Mouse (Mus musculus) CH12.LX (cell line): ENCODE results near the gene Tcea2. TPM values are rescaled to one million over a fixed set of nuclear protein-coding genes. Genes with fewer than 3 reads are reported as not detected.

Experiments
- DNase-seq: peaks from one replicate; pipeline ENCODE4 v3.0.0-alpha.2; 2013; ENCODE audit errors: extremely low read depth
- H3K27ac ChIP-seq: 2 replicates; pipeline ENCODE4 v1.5.1; 2012; ENCODE audit warnings: low read depth, mild to moderate bottlenecking, control low read depth, moderate library complexity; ENCODE audit not compliant: insufficient read depth
- H3K27me3 ChIP-seq: replicated peaks from 2 replicates; pipeline ENCODE3; 2012; ENCODE audit warnings: inconsistent platforms
- H3K36me3 ChIP-seq, 2 experiments: replicated peaks in 1 of 2; 2 replicates each; pipeline versions ENCODE3 to v1.6.1; 2012; ENCODE audit warnings: inconsistent platforms in 1 of 2, low read length in 1 of 2, mild to moderate bottlenecking in 1 of 2, mixed read lengths in 1 of 2, moderate library complexity in 1 of 2; ENCODE audit not compliant: control insufficient read depth in 1 of 2, insufficient read depth in 1 of 2
- H3K4me1 ChIP-seq, 2 experiments: 2 replicates each; pipeline ENCODE4 v1.6.1; 2012; ENCODE audit warnings: inconsistent platforms in 1 of 2, moderate library complexity in 1 of 2; ENCODE audit not compliant: insufficient read depth in 2 of 2, control insufficient read depth in 1 of 2
- H3K4me2 ChIP-seq: 2 replicates; pipeline ENCODE4 v1.6.1; 2012; ENCODE audit warnings: low read depth, mild to moderate bottlenecking, control low read depth; ENCODE audit not compliant: poor library complexity, insufficient read depth, severe bottlenecking
- H3K4me3 ChIP-seq, 3 experiments: fragments of 150-350 bp in 1 of 3; sonication (generic) in 1 of 3; replicated peaks in 1 of 3; 2 replicates each; pipeline versions ENCODE3 to v1.5.1; 2011 to 2012; ENCODE audit warnings: low read depth in 2 of 3, low read length in 2 of 3, mild to moderate bottlenecking in 2 of 3, moderate library complexity in 2 of 3, control low read depth in 1 of 3, improper control_type of control experiment in 1 of 3, inconsistent platforms in 1 of 3, mixed read lengths in 1 of 3; ENCODE audit not compliant: poor library complexity in 1 of 3
- H3K79me2 ChIP-seq: replicated peaks from 2 replicates; pipeline ENCODE4 v1.6.1; 2012; ENCODE audit warnings: mild to moderate bottlenecking, moderate library complexity; ENCODE audit not compliant: control insufficient read depth, poor library complexity, insufficient read depth, severe bottlenecking; ENCODE audit errors: extremely low read depth
- H3K9ac ChIP-seq: 2 replicates; pipeline ENCODE4 v1.6.1; 2012; ENCODE audit warnings: low read depth, mild to moderate bottlenecking, control low read depth, moderate library complexity; ENCODE audit not compliant: insufficient read depth
- H3K9me3 ChIP-seq: replicated peaks from 2 replicates; pipeline ENCODE3; 2012; ENCODE audit warnings: low read length, inconsistent platforms, mixed read lengths
- CHD1 ChIP-seq: IDR thresholded peaks from 2 replicates; pipeline ENCODE4 v1.6.1; 2012; ENCODE audit warnings: low read depth, low read length, improper control_type of control experiment, inconsistent platforms
- CHD2 ChIP-seq: IDR thresholded peaks from 2 replicates; pipeline ENCODE4 v1.6.1; 2011; ENCODE audit warnings: low read length, improper control_type of control experiment
- CTCF ChIP-seq, 2 experiments: IDR thresholded peaks in 1 of 2; conservative IDR thresholded peaks in 1 of 2; 2 replicates each; pipeline ENCODE4 v1.5.1; 2011 to 2012; ENCODE audit warnings: low read depth in 2 of 2, low read length in 2 of 2, improper control_type of control experiment in 1 of 2, inconsistent platforms in 1 of 2, mild to moderate bottlenecking in 1 of 2, moderate library complexity in 1 of 2
- E2F4 ChIP-seq: IDR thresholded peaks from 2 replicates; pipeline ENCODE4 v1.6.1; 2011; ENCODE audit warnings: low read depth, low read length, improper control_type of control experiment; ENCODE audit not compliant: insufficient replicate concordance
- ELF1 ChIP-seq: IDR thresholded peaks from 2 replicates; pipeline ENCODE4 v1.6.1; 2014; ENCODE audit warnings: low read depth, mild to moderate bottlenecking, inconsistent platforms, low read length, improper control_type of control experiment
- ETS1 ChIP-seq: conservative IDR thresholded peaks from 2 replicates; pipeline ENCODE4 v1.6.1; 2012; ENCODE audit warnings: low read depth, mild to moderate bottlenecking, inconsistent platforms, low read length, improper control_type of control experiment, moderate library complexity
- GABPA ChIP-seq: IDR thresholded peaks from 2 replicates; pipeline ENCODE4 v1.6.1; 2012; ENCODE audit warnings: low read depth, low read length, improper control_type of control experiment, inconsistent platforms; ENCODE audit not compliant: insufficient replicate concordance
- HCFC1 ChIP-seq: IDR thresholded peaks from 2 replicates; pipeline ENCODE4 v1.6.1; 2012; ENCODE audit warnings: low read depth, mild to moderate bottlenecking, inconsistent platforms, low read length, improper control_type of control experiment
- IRF4 ChIP-seq: IDR thresholded peaks from 2 replicates; pipeline ENCODE4 v1.6.1; 2014; ENCODE audit warnings: low read depth, mild to moderate bottlenecking, inconsistent platforms, low read length, improper control_type of control experiment
- JUN ChIP-seq: IDR thresholded peaks from 2 replicates; pipeline ENCODE4 v1.6.1; 2011; ENCODE audit warnings: low read depth, mild to moderate bottlenecking, low read length, improper control_type of control experiment, moderate library complexity; ENCODE audit not compliant: insufficient read depth
- JUND ChIP-seq: conservative IDR thresholded peaks from 2 replicates; pipeline ENCODE4 v1.6.1; 2011; ENCODE audit warnings: low read depth, low read length, improper control_type of control experiment
- MAX ChIP-seq: IDR thresholded peaks from 2 replicates; pipeline ENCODE4 v1.6.1; 2011; ENCODE audit warnings: low read length, improper control_type of control experiment
- MAZ ChIP-seq: IDR thresholded peaks from 2 replicates; pipeline ENCODE4 v1.6.1; 2012; ENCODE audit warnings: low read depth, mild to moderate bottlenecking, inconsistent platforms, low read length, improper control_type of control experiment, moderate library complexity
- MEF2A ChIP-seq: IDR thresholded peaks from 2 replicates; pipeline ENCODE4 v1.6.1; 2014; ENCODE audit warnings: low read depth, mild to moderate bottlenecking, inconsistent platforms, low read length, improper control_type of control experiment, borderline replicate concordance
- MXI1 ChIP-seq: IDR thresholded peaks from 2 replicates; pipeline ENCODE4 v1.6.1; 2011; ENCODE audit warnings: mild to moderate bottlenecking, low read depth, low read length, improper control_type of control experiment
- MYC ChIP-seq: IDR thresholded peaks from 2 replicates; pipeline ENCODE4 v1.6.1; 2011; ENCODE audit warnings: low read depth, mild to moderate bottlenecking, improper control_type of control experiment, low read length
- NELFE ChIP-seq: IDR thresholded peaks from 2 replicates; pipeline ENCODE4 v1.6.1; 2011; ENCODE audit warnings: low read depth, low read length, improper control_type of control experiment
- NRF1 ChIP-seq: IDR thresholded peaks from 2 replicates; pipeline ENCODE4 v1.6.1; 2014; ENCODE audit warnings: low read depth, mild to moderate bottlenecking, inconsistent platforms, low read length, improper control_type of control experiment, moderate library complexity
- PAX5 ChIP-seq: IDR thresholded peaks from 2 replicates; pipeline ENCODE4 v1.6.1; 2012; ENCODE audit warnings: low read length, inconsistent platforms, mixed read lengths
- POLR2A ChIP-seq: IDR thresholded peaks from 2 replicates; pipeline ENCODE4 v1.6.1; 2011; ENCODE audit warnings: low read depth, mild to moderate bottlenecking, improper control_type of control experiment, low read length
- POLR2AphosphoS2 ChIP-seq: IDR thresholded peaks from 2 replicates; pipeline ENCODE4 v1.6.1; 2011; ENCODE audit warnings: low read depth, low read length, improper control_type of control experiment
- RCOR1 ChIP-seq: conservative IDR thresholded peaks from 2 replicates; pipeline ENCODE4 v1.6.1; 2012; ENCODE audit warnings: low read depth, mild to moderate bottlenecking, inconsistent platforms, low read length, improper control_type of control experiment
- SMC3 ChIP-seq: IDR thresholded peaks from 2 replicates; pipeline ENCODE4 v1.6.1; 2011; ENCODE audit warnings: low read depth, low read length, improper control_type of control experiment
- TBP ChIP-seq: conservative IDR thresholded peaks from 2 replicates; pipeline ENCODE4 v1.6.1; 2011; ENCODE audit warnings: low read depth, low read length, improper control_type of control experiment
- TCF12 ChIP-seq: IDR thresholded peaks from 2 replicates; pipeline ENCODE4 v1.6.1; 2014; ENCODE audit warnings: low read depth, mild to moderate bottlenecking, inconsistent platforms, low read length, improper control_type of control experiment
- USF1 ChIP-seq: IDR thresholded peaks from 2 replicates; pipeline ENCODE4 v1.6.1; 2014; ENCODE audit warnings: low read depth, mild to moderate bottlenecking, inconsistent platforms, low read length, improper control_type of control experiment
- USF2 ChIP-seq: conservative IDR thresholded peaks from 2 replicates; pipeline ENCODE4 v1.6.1; 2011; ENCODE audit warnings: low read depth, low read length, improper control_type of control experiment
- ZC3H11A ChIP-seq: IDR thresholded peaks from 2 replicates; pipeline ENCODE4 v1.6.1; 2012; ENCODE audit warnings: low read depth, mild to moderate bottlenecking, inconsistent platforms, low read length, improper control_type of control experiment
- ZMIZ1 ChIP-seq: IDR thresholded peaks from 2 replicates; pipeline ENCODE4 v1.6.1; 2012; ENCODE audit warnings: low read depth, mild to moderate bottlenecking, inconsistent platforms, low read length, improper control_type of control experiment
- ZNF384 ChIP-seq: IDR thresholded peaks from 2 replicates; pipeline ENCODE4 v1.6.1; 2012; ENCODE audit warnings: low read depth, low read length, improper control_type of control experiment, inconsistent platforms
- dilution Hi-C: fragments of 300-500 bp; cut with MboI; formaldehyde crosslinking; loops from 2 replicates; pipeline ENCODE4 v1.14.3; 2020; ENCODE audit warnings: low sequenced_read_pairs; ENCODE audit not compliant: extremely low pct_unique_long_range_greater_than_20kb, extremely low pct_ligation_motif_present
- in situ Hi-C: fragments of 300-500 bp; cut with MboI; formaldehyde crosslinking; loops from 3 replicates; pipeline ENCODE4 v1.14.3; 2019; ENCODE audit warnings: low sequenced_read_pairs, low pct_ligation_motif_present, low pct_unique_long_range_greater_than_20kb, mixed read lengths
- polyA plus RNA-seq: library from polyadenylated mRNA; unstranded; fragments of >175 nt; gene quantifications from 2 replicates; pipeline ENCODE4 v1.2.1, GENCODE M21; 2012; ENCODE audit warnings: low read depth; ENCODE audit not compliant: insufficient read length
- total RNA-seq, 2 experiments: library from RNA; depleted of rRNA; stranded (reverse); fragments of 300-350 nt in 1 of 2; fragments of >200 nt in 1 of 2; gene quantifications; 2 replicates each; pipeline ENCODE4 v1.2.3; 2012 to 2014

Tcea2 gene
- total and polyA plus RNA-seq, 3 experiments = 8.8 to 14.4 (median 9.2) TPM

DNA sequence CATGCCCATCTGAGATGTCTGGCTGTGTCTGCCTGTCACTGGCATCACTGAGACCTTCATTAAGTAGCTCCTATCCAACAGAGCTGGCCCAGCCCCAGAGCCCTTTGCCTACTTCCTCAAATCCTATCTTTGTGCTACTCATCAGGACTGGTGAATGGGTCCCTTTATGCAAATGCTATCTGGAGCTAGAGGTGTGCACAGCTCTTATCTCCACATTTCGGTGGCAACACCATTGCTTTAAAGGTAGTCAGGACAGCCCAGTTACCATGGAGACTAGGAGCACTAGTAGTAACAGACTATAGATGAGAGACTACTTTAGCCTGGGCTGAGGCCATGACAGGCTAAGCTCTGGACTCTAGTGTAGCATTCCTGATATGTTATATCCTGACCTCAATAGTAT, 4.6 kb downstream of the Tcea2 start:
- H3K4me3 ChIP-seq = no peak overlapping the region
- H3K79me2 ChIP-seq = no peaks in the 10 kb centered on the region
- in situ Hi-C loops (no loop called here), dilution Hi-C loops (no loop called here)
- H3K27ac ChIP-seq = no peak overlapping the region
- no peaks in the 10 kb centered on the region for H3K9me3 ChIP-seq
- no peak for TF ChIP-seq USF1
- TF ChIP-seq ZC3H11A = no peak
- no peak for TF ChIP-seq HCFC1
- no peak for TF ChIP-seq ETS1
- no peak for TF ChIP-seq MYC
- no peak for TF ChIP-seq SMC3
- no peak for TF ChIP-seq CTCF (conservative IDR thresholded peaks at IDR 0.05 in 1 of 2, IDR thresholded peaks at IDR 0.05 in 1 of 2; ENCODE audit: low read depth in 2 of 2, low read length in 2 of 2)
- TF ChIP-seq JUND = no peak
- TF ChIP-seq USF2 = no peak
- no peak for TF ChIP-seq PAX5
- TF ChIP-seq CHD2 = no peak
- TF ChIP-seq MEF2A = no peak
- no peak for TF ChIP-seq MAZ
- no peak for TF ChIP-seq JUN
- TF ChIP-seq RCOR1 = no peak
- TF ChIP-seq CHD1 = no peak
- no peak for TF ChIP-seq TCF12
- TF ChIP-seq POLR2AphosphoS2 = no peak
- TF ChIP-seq MXI1 = no peak
- no peak for TF ChIP-seq ZMIZ1
- no peak overlapping the region for H3K9ac ChIP-seq
- no peak for DNase-seq
- H3K4me1 ChIP-seq = peaks cover 17 to 58% of the 10 kb centered on the region in 2 experiments
- H3K27me3 ChIP-seq = no peaks in the 10 kb centered on the region
- H3K36me3 ChIP-seq = peaks cover 29 to 60% of the 10 kb centered on the region in 2 experiments
- no peak overlapping the region for H3K4me2 ChIP-seq

- no peak for DNase-seq
- no peaks in the 10 kb centered on the region for H3K27me3 ChIP-seq
- dilution Hi-C loops = no loop called here
- H3K9ac ChIP-seq = no peak overlapping the region
- H3K27ac ChIP-seq = no peak overlapping the region
- no peaks in the 10 kb centered on the region; the same call in 1 of the 2 replicates for H3K79me2 ChIP-seq
- H3K4me3 ChIP-seq = no peak overlapping the region
- TF ChIP-seq ZC3H11A (no peak), USF1 (no peak), JUND (no peak), E2F4 (no peak), ELF1 (no peak), USF2 (no peak), ZNF384 (no peak), GABPA (no peak), NRF1 (no peak), SMC3 (no peak), TCF12 (no peak), POLR2AphosphoS2 (no peak), NELFE (no peak), TBP (no peak), IRF4 (no peak), MYC (no peak), POLR2A (no peak), MAX (no peak)
- peaks cover 30 to 69% of the 10 kb centered on the region in 2 experiments for H3K36me3 ChIP-seq
- H3K4me2 ChIP-seq = no peak overlapping the region
- peaks cover 23 to 66% of the 10 kb centered on the region in 2 experiments for H3K4me1 ChIP-seq
- H3K9me3 ChIP-seq = no peaks in the 10 kb centered on the region
- in situ Hi-C loops = no loop called here
These were observed 5.6 kb downstream of the Tcea2 start for GRCm38 (mm10) chr2:181685686-181686085.
